Mouse (Mus musculus) bone marrow macrophage, adult 2 months (primary cell): ENCODE data around the gene Lamtor4.

Source experiments
- CTCF ChIP-seq: IDR thresholded peaks from 2 replicates; pipeline ENCODE4 v1.5.1; 2012; ENCODE audit warnings: low read depth, mild to moderate bottlenecking, low read length, moderate library complexity
- POLR2A ChIP-seq: IDR thresholded peaks from 2 replicates; pipeline ENCODE4 v1.6.1; 2012; ENCODE audit warnings: mild to moderate bottlenecking, low read depth, low read length, borderline replicate concordance

DNA sequence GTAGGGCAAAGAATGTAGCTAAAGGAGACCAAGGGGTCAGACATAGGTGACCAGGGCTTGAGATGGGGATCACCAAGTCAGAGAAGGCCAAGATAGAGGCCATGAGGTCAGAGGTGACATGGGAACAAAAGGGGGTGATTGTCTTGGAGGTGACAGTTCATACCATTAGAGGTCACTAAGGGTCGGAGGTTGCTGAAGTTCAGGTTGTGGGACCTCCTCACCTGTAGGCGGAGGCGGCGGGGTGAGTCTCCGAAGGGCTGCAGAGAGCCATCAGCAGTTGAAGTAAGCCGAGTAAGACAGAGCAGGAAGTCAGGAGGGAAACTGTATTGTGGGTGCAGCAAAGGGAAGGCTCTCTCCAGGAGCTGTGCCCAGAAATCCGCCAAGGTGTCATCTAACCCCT, 22.7 kb downstream of the Lamtor4 start:
- TF ChIP-seq CTCF (no peak), POLR2A (no peak)
